Mouse (Mus musculus): ENCODE measurements around the gene Pomgnt1. TPM values are rescaled to one million over a fixed set of nuclear protein-coding genes. Genes with fewer than 3 reads are reported as not detected.

Gene Pomgnt1
- polyA plus RNA-seq, 1 experiment = 33.6 TPM

GRCm38 (mm10) chr4:116164759-116165554 lies 41.3 kb downstream of the Pomgnt1 start:
- TF ChIP-seq EP300 (IDR thresholded peaks at IDR 0.05; ENCODE audit: insufficient read depth, low read depth, low read length) = no peak
- TF ChIP-seq POLR2A (IDR thresholded peaks at IDR 0.05; ENCODE audit: insufficient read depth, low read length) = no peak
- no peak for TF ChIP-seq CTCF (IDR thresholded peaks at IDR 0.05; ENCODE audit: low read depth, low read length)
- Histone ChIP-seq H3K4me1 (ENCODE audit: control insufficient read depth, insufficient read depth, low read length) (peaks cover 5% of the 10 kb centered on the region), H3K27ac (ENCODE audit: insufficient read depth, low read length) (no peak overlapping the region), H3K9me3 (replicated peaks; ENCODE audit: control insufficient read depth, insufficient read depth, low read length, poor library complexity, severe bottlenecking) (no peaks in the 10 kb centered on the region), H3K36me3 (ENCODE audit: control insufficient read depth, insufficient read depth, low read length, poor library complexity, severe bottlenecking) (peaks cover 7% of the 10 kb centered on the region; the same call in 1 of the 2 replicates), H3K27me3 (ENCODE audit: control insufficient read depth, insufficient read depth, low read length, poor library complexity, severe bottlenecking) (no peaks in the 10 kb centered on the region), H3K4me3 (ENCODE audit: low read depth, low read length) (no peak overlapping the region), H3K9ac (ENCODE audit: low read depth, poor library complexity, severe bottlenecking) (no peak overlapping the region)

DNA sequence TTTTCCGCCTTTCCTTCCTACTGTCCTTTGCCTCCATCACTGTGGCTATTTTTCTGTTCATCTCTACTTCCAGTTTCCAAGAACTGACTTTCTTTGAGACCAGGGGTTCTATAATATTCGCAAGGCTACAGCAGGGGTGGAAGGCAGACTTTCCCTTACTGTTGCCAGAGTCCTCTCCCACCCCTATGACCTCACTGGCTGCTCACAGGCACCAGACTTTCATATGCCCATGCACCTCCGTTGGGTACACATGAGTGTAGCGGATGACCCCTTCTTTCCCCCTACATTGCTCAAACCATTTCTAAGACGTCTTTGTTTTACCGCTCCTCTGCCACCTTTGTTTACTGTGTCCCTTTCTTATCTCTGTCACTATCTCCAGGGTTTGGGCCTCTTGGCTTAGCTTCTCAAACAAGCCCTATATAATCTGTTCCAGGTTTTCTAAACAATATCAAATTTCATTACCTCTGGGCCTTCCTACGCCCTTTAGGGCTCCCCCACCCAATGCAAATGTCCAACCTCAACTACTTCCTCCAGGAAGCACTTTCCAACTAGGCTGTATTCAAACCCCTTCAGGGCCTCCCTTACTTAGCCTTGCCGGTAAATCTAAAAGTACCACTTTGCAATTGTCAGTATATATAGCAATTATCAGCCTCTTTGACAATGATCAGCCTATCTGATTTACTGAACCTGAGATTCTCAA lies 42.2 kb downstream of the Pomgnt1 start:
- H3K27me3 ChIP-seq (ENCODE audit: control insufficient read depth, insufficient read depth, low read length, poor library complexity, severe bottlenecking) = no peaks in the 10 kb centered on the region
- H3K9me3 ChIP-seq (replicated peaks; ENCODE audit: control insufficient read depth, insufficient read depth, low read length, poor library complexity, severe bottlenecking) = no peaks in the 10 kb centered on the region
- no peak overlapping the region for H3K4me3 ChIP-seq (ENCODE audit: low read depth, low read length)
- TF ChIP-seq POLR2A (IDR thresholded peaks at IDR 0.05; ENCODE audit: insufficient read depth, low read length) = no peak
- TF ChIP-seq EP300 (IDR thresholded peaks at IDR 0.05; ENCODE audit: insufficient read depth, low read depth, low read length) = no peak
- H3K27ac ChIP-seq (ENCODE audit: insufficient read depth, low read length) = no peak overlapping the region
- 0 out of 2 replicates have a peak, but pooled peaks cover 2% of the 10 kb centered on the region for H3K36me3 ChIP-seq (ENCODE audit: control insufficient read depth, insufficient read depth, low read length, poor library complexity, severe bottlenecking)
- no peak overlapping the region for H3K9ac ChIP-seq (ENCODE audit: low read depth, poor library complexity, severe bottlenecking)
- H3K4me1 ChIP-seq (ENCODE audit: control insufficient read depth, insufficient read depth, low read length) = peaks cover 5% of the 10 kb centered on the region

GRCm38 (mm10) chr4:116167404-116167803 lies 43.8 kb downstream of the Pomgnt1 start, which contains the start of gene Tspan1:
Gene Tspan1, minus strand, starts transcription at chr4:116167601.
- Histone ChIP-seq H3K4me1 (ENCODE audit: control insufficient read depth, insufficient read depth, low read length) (peaks cover 5% of the 10 kb centered on the region), H3K9ac (ENCODE audit: low read depth, poor library complexity, severe bottlenecking) (no peak within 1 kb of the TSS), H3K9me3 (replicated peaks; ENCODE audit: control insufficient read depth, insufficient read depth, low read length, poor library complexity, severe bottlenecking) (no peaks in the 10 kb centered on the region), H3K36me3 (ENCODE audit: control insufficient read depth, insufficient read depth, low read length, poor library complexity, severe bottlenecking) (no peaks in the 10 kb centered on the region), H3K27me3 (ENCODE audit: control insufficient read depth, insufficient read depth, low read length, poor library complexity, severe bottlenecking) (no peaks in the 10 kb centered on the region), H3K27ac (ENCODE audit: insufficient read depth, low read length) (no peak within 1 kb of the TSS), H3K4me3 (ENCODE audit: low read depth, low read length) (no peak within 1 kb of the TSS)
- peak; percentile 53 for TF ChIP-seq CTCF (IDR thresholded peaks at IDR 0.05; ENCODE audit: low read depth, low read length)
- no peak for TF ChIP-seq POLR2A (IDR thresholded peaks at IDR 0.05; ENCODE audit: insufficient read depth, low read length)
- TF ChIP-seq EP300 (IDR thresholded peaks at IDR 0.05; ENCODE audit: insufficient read depth, low read depth, low read length) = no peak

DNA sequence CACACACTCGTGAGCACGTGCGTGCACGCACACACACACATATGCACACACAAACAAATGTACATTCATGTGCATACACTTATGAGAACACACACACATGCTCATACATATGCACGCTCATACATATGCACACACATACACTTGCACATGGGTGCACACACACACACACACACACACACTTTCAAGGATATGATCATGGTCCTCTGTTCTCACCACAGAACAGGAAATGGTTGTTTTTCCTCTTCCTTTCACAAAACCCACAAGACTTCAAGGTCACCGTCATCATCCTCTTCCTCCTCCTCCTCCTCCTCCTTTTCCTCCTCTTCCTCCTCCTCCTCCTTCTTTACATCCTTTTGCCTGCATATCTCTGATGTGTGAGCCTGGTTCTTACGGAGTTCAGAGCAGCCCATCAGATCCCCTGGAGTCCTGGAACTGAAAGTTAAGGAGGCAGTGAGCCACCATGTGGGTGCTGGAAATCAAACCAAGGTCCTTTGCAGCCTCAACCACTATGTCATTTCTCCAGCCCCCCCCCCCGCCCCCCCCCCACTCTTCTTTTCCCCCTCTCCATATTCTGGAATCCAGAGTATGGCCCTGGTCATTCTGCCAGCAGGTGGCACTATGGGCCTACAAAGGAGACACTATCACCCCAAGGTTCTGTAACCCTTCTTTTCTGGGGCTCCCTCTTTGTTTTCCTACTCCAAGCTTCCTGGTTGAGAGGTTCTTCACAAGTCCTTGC lies 45.1 kb downstream of the Pomgnt1 start:
- TF ChIP-seq EP300 (IDR thresholded peaks at IDR 0.05; ENCODE audit: insufficient read depth, low read depth, low read length) (no peak), POLR2A (IDR thresholded peaks at IDR 0.05; ENCODE audit: insufficient read depth, low read length) (no peak), CTCF (IDR thresholded peaks at IDR 0.05; ENCODE audit: low read depth, low read length) (peak; percentile 40)

DNA sequence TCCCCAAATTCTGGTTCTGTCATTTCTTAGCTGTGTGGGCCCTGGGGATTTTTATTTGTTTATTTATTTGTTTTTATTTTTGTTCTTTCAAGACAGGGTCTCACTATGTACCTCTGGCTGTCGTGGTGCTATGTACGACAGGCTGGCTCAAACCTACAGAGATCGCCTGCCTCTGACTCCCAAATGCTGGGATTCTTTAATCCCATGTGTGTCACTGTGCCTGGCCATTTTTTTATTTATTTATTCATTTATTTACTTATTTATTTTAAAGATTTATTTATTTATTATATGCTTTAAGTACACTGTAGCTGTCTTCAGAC lies 45.7 kb downstream of the Pomgnt1 start:
- TF ChIP-seq EP300 (IDR thresholded peaks at IDR 0.05; ENCODE audit: insufficient read depth, low read depth, low read length) (no peak), CTCF (IDR thresholded peaks at IDR 0.05; ENCODE audit: low read depth, low read length) (no peak)
- Histone ChIP-seq H3K27ac (ENCODE audit: insufficient read depth, low read length) (no peak overlapping the region), H3K27me3 (ENCODE audit: control insufficient read depth, insufficient read depth, low read length, poor library complexity, severe bottlenecking) (no peaks in the 10 kb centered on the region)

More for the DNA sequence above, 45.1 kb downstream of the Pomgnt1 start:
- no peak overlapping the region for H3K27ac ChIP-seq (ENCODE audit: insufficient read depth, low read length)
- no peaks in the 10 kb centered on the region for H3K36me3 ChIP-seq (ENCODE audit: control insufficient read depth, insufficient read depth, low read length, poor library complexity, severe bottlenecking)
- H3K4me3 ChIP-seq (ENCODE audit: low read depth, low read length) = no peak overlapping the region
- H3K27me3 ChIP-seq (ENCODE audit: control insufficient read depth, insufficient read depth, low read length, poor library complexity, severe bottlenecking) = no peaks in the 10 kb centered on the region
- H3K9me3 ChIP-seq (replicated peaks; ENCODE audit: control insufficient read depth, insufficient read depth, low read length, poor library complexity, severe bottlenecking) = no peaks in the 10 kb centered on the region
- H3K4me1 ChIP-seq (ENCODE audit: control insufficient read depth, insufficient read depth, low read length) = peaks cover 5% of the 10 kb centered on the region
- H3K9ac ChIP-seq (ENCODE audit: low read depth, poor library complexity, severe bottlenecking) = no peak overlapping the region

More for the DNA sequence above, 45.7 kb downstream of the Pomgnt1 start:
- H3K4me1 ChIP-seq (ENCODE audit: control insufficient read depth, insufficient read depth, low read length) = peaks cover 4% of the 10 kb centered on the region
- H3K9ac ChIP-seq (ENCODE audit: low read depth, poor library complexity, severe bottlenecking) = no peak overlapping the region
- H3K4me3 ChIP-seq (ENCODE audit: low read depth, low read length) = no peak overlapping the region
- no peaks in the 10 kb centered on the region for H3K9me3 ChIP-seq (replicated peaks; ENCODE audit: control insufficient read depth, insufficient read depth, low read length, poor library complexity, severe bottlenecking)
- no peaks in the 10 kb centered on the region for H3K36me3 ChIP-seq (ENCODE audit: control insufficient read depth, insufficient read depth, low read length, poor library complexity, severe bottlenecking)
